Mouse (Mus musculus) lung, postnatal 0 days (tissue): Measurements from ENCODE around the gene Mvb12b.

ENCODE experiments used
- CTCF ChIP-seq: IDR thresholded peaks from 2 replicates; pipeline ENCODE4 v1.5.1; 2016; ENCODE audit warnings: antibody characterized with exemption, mild to moderate bottlenecking
- EP300 ChIP-seq: IDR thresholded peaks from 2 replicates; pipeline ENCODE4 v1.6.1; 2016; ENCODE audit warnings: antibody characterized with exemption, mild to moderate bottlenecking, control low read depth

GRCm38 (mm10) chr2:33912741-33913140 lies 25.0 kb upstream of the Mvb12b start:
- TF ChIP-seq EP300: no peak
- no peak for TF ChIP-seq CTCF
